In genomic region chr8:108716291-108716811, GRCm38 (mm10) we compare ENCODE assay signal across 8 mouse cellular contexts.
A peak's percentile ranks its signal among the peaks of the same experiment; 100 is the strongest.
DNase-seq lines count a peak whose midpoint lies in the region; ATAC-seq and TF ChIP-seq lines count a peak whose summit lies in the region.

No protein-coding gene starts in this region.

- H3K27me3 ChIP-seq in lung, embryonic 14.5 days (ENCODE audit: insufficient read depth, low read length): no peaks in the 10 kb centered on the region
- peaks cover 3% of the 10 kb centered on the region; the same call in 1 of the 2 replicates for H3K27me3 ChIP-seq in forebrain, embryonic 11.5 days (ENCODE audit: control insufficient read depth, insufficient read depth, low read length)
- no peaks in the 10 kb centered on the region for H3K27me3 ChIP-seq in limb, embryonic 10.5 days (ENCODE audit: low read depth, poor library complexity, severe bottlenecking)
- H3K27me3 ChIP-seq in stomach, embryonic 14.5 days (ENCODE audit: control insufficient read depth, insufficient read depth, low read length): no peaks in the 10 kb centered on the region

- no peak for ATAC-seq in lung, embryonic 14.5 days (ENCODE audit: insufficient read depth)
- ATAC-seq in forebrain, embryonic 11.5 days (replicated peaks; ENCODE audit: low FRiP score): no peak
- no peak for ATAC-seq in stomach, embryonic 14.5 days (ENCODE audit: insufficient number of reproducible peaks, insufficient read depth, low FRiP score, low read depth)

- H3K27ac ChIP-seq in lung, embryonic 14.5 days (ENCODE audit: low read depth): peak overlapping the region; percentile 13; the same call in 1 of the 2 replicates
- no peak overlapping the region for H3K27ac ChIP-seq in forebrain, embryonic 11.5 days (ENCODE audit: low read depth, low read length)
- peak overlapping the region; percentile 57; the same call in 1 of the 2 replicates for H3K27ac ChIP-seq in limb, embryonic 10.5 days
- no peak overlapping the region; the same call in 1 of the 2 replicates for H3K27ac ChIP-seq in stomach, embryonic 14.5 days (ENCODE audit: low read length)

- peak overlapping the region; percentile 77 for H3K4me3 ChIP-seq in lung, embryonic 14.5 days (ENCODE audit: low read depth, low read length)
- no peak overlapping the region for H3K4me3 ChIP-seq in forebrain, embryonic 11.5 days (ENCODE audit: low read depth, low read length)
- H3K4me3 ChIP-seq in limb, embryonic 10.5 days: peak overlapping the region; percentile 74; the same call in 1 of the 2 replicates
- H3K4me3 ChIP-seq in stomach, embryonic 14.5 days (ENCODE audit: low read depth, low read length): peak overlapping the region; percentile 85

- no peak for DNase-seq in lung, embryonic 14.5 days
- DNase-seq in lung, postnatal 14 days: no peak
- DNase-seq in forebrain, embryonic 11.5 days (ENCODE audit: low spot score): no peak
- DNase-seq in limb, embryonic 10.5 days (ENCODE audit: low spot score): no peak
- no peak for DNase-seq in left cerebral cortex, postnatal 4 days
- no peak for DNase-seq in urinary bladder, postnatal 36 days (ENCODE audit: low spot score in 2 of 2)
- no peak for DNase-seq in frontal cortex, postnatal 36 days (ENCODE audit: low spot score in 2 of 2)

- no peak for TF ChIP-seq CTCF in lung, embryonic 14.5 days (IDR thresholded peaks at IDR 0.05; ENCODE audit: low read depth)

- peak overlapping the region; percentile 97 for H3K4me2 ChIP-seq in lung, embryonic 14.5 days
- H3K4me2 ChIP-seq in forebrain, embryonic 11.5 days (ENCODE audit: low read depth, low read length, severe bottlenecking): peak overlapping the region; percentile 98; the same call in 1 of the 2 replicates
- H3K4me2 ChIP-seq in stomach, embryonic 14.5 days (replicated peaks; ENCODE audit: low read depth, low read length): peak overlapping the region; percentile 90

- WGBS in lung, embryonic 14.5 days: 22% methylated on average over 7 of the region's 7 CpGs
- WGBS in forebrain, embryonic 11.5 days: 37% methylated on average over 7 of the region's 7 CpGs
- WGBS in limb, embryonic 10.5 days: 34% methylated on average over 7 of the region's 7 CpGs
- WGBS in stomach, embryonic 14.5 days: 29% methylated on average over 7 of the region's 7 CpGs

- intact Hi-C loops in left cerebral cortex, postnatal 4 days (cut with DNase I): no loop called here

- H3K4me1 ChIP-seq in lung, embryonic 14.5 days (ENCODE audit: insufficient read depth): peaks cover 39% of the 10 kb centered on the region
- H3K4me1 ChIP-seq in forebrain, embryonic 11.5 days (replicated peaks; ENCODE audit: control insufficient read depth, insufficient read depth, low read length): peaks cover 48% of the 10 kb centered on the region
- H3K4me1 ChIP-seq in limb, embryonic 10.5 days: peaks cover 94% of the 10 kb centered on the region
- H3K4me1 ChIP-seq in stomach, embryonic 14.5 days (ENCODE audit: control insufficient read depth, insufficient read depth, low read length): peaks cover 79% of the 10 kb centered on the region

- peak overlapping the region; percentile 94; the same call in 1 of the 2 replicates for H3K9ac ChIP-seq in lung, embryonic 14.5 days
- no peak overlapping the region for H3K9ac ChIP-seq in forebrain, embryonic 11.5 days (ENCODE audit: low read length)
- H3K9ac ChIP-seq in stomach, embryonic 14.5 days (replicated peaks; ENCODE audit: low read depth, low read length): peak overlapping the region; percentile 90; the same call in 1 of the 2 replicates

- no peaks in the 10 kb centered on the region for H3K9me3 ChIP-seq in lung, embryonic 14.5 days (ENCODE audit: low read depth, low read length)
- no peaks in the 10 kb centered on the region for H3K9me3 ChIP-seq in forebrain, embryonic 11.5 days (ENCODE audit: control insufficient read depth, low read length)
- no peaks in the 10 kb centered on the region for H3K9me3 ChIP-seq in limb, embryonic 10.5 days (replicated peaks)
- no peaks in the 10 kb centered on the region for H3K9me3 ChIP-seq in stomach, embryonic 14.5 days (ENCODE audit: control insufficient read depth, low read depth, low read length)

- no peaks in the 10 kb centered on the region; the same call in 1 of the 2 replicates for H3K36me3 ChIP-seq in lung, embryonic 14.5 days (ENCODE audit: insufficient read depth)
- no peaks in the 10 kb centered on the region for H3K36me3 ChIP-seq in forebrain, embryonic 11.5 days (ENCODE audit: control insufficient read depth, insufficient read depth, low read length)
- no peaks in the 10 kb centered on the region for H3K36me3 ChIP-seq in limb, embryonic 10.5 days
- H3K36me3 ChIP-seq in stomach, embryonic 14.5 days (ENCODE audit: control insufficient read depth, insufficient read depth, low read length): no peaks in the 10 kb centered on the region

Comparison
In these comparisons a context has a peak if more than half of its experiments do, and no peak if none do; other contexts are left out.
1. H3K27ac ChIP-seq: peak in lung, embryonic 14.5 days (single experiment) and limb, embryonic 10.5 days (single experiment); none in forebrain, embryonic 11.5 days (single experiment) and stomach, embryonic 14.5 days (single experiment).
2. Peak in every context shown above with its lines, with median percentiles within 50 percentile points of each other: H3K4me2 ChIP-seq.